Mouse (Mus musculus): Measurements from ENCODE around the gene Pias3. TPM values are rescaled to one million over a fixed set of nuclear protein-coding genes. Genes with fewer than 3 reads are reported as not detected.
"Not testable (repeated sequence)": the region's sequence is repeated elsewhere in the genome, so short reads cannot be mapped to it uniquely, and the experiment has no call there.

Pias3 gene
- polyA plus RNA-seq, 1 experiment: 45.8 TPM

DNA sequence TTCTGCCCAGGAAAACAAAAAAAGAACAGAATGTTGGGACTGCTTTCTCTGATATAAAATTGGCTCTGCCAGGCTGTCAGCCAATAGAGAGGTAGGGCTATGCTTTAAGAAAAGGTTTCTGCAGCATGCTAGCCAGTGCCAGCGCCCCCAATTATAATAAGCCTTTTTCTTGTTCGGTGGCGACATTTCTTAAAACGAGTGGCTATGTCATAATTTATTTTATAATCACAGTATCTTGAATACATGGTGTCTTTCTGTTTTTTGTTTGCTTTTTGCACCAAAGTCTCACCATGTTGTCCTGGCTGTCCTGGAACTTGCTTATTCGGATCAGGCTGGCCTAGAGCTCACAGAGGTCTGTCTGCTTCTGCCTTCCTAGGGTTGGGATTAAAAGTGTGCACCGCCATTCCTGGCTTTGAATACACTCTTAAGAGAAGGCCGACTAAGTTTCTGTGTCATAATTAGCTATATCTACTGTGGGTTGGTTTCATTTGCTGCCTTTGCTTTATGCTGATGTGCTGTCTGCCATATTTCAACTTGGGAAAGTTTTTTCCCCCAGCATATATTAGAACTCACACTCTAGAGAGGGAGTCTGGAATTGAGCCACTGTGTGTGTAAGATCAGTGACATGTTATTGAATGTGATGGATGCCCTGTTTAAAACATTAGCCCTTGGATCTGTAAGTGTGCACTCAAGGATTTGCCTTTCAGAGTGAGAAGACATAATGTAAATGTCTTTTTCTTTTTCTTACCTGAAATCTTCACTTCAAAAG is 32.6 kb downstream of the Pias3 start:
- DNase-seq (ENCODE audit: low spot score): no peak

DNA sequence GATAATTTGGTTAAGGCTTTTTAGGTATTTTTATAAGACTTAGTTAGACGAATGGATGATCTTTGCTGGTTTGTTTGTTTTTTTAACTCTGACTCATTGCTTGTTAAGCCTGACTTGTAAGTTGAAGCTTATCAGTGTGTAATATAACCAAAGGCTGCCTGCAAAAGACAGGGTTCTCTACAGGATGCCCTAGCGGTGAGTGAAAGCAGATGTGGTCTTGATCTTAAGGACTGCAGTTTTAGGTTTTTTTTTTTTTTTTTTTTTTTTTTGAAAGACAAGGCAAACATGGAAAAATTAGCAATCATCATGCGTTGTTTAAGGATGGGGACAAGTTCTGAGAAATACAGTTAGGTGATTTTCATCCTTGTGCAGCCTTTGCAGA is 33.2 kb downstream of the Pias3 start:
- no peak for DNase-seq (ENCODE audit: low spot score)

DNA sequence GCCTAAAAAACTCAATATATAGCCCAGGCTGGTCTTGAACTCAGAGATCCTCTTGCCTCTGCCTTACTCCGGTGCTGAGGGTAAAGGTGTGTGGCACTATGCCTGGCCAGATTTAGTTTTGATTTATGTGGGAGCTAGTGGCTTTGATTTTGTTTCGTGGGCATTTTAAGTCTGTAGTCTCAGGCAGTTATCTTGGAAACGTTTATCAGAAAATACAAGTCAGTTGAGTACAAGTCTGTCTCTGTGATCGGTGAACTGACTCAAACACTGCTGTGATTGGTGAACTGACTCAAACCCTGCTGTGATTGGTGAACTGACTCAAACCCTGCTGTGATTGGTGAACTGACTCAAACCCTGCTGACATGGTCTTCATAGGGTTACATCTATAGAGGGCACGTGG is 34.6 kb downstream of the Pias3 start:
- DNase-seq (ENCODE audit: low spot score): no peak

DNA sequence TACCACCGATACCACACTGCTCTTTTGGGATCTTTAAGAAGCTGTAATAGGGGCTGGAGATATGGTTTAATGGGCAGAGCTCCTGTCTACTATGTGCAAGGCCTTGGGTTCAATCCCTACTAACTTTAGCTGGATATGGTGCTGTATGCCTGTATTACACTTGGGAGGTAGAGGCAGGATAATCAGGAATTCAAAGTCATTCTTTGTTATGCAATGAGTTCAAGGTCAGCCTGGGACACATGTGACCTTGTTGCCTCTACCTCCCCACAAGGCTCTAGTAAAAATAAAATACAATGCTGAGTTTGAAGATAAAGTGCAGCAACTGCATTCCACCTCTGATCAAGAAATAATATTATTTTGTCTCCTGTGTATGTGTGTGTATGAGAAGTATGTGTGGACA is 37.8 kb downstream of the Pias3 start:
- no peak for DNase-seq (ENCODE audit: low spot score)

DNA sequence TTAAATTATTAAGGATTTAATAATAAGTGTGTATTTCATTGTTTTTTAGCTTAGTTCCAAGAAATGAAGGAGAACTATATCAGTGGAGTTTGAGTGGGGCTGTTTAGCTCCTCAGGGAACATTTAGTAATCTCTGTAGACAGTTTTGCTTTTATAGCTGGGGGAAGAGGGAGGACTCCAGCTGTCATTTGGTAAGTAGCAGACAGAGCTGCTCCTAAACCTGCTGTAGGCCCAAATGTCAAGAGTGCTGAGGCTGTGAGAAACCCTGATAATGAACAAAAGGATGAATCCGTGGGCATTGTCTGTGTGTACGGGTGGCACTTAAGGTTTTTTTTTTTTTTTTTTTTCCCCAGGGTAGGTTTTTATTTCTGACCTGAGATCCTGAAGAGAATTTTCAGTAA is 39.0 kb downstream of the Pias3 start:
- no peak for DNase-seq (ENCODE audit: low spot score)

DNA sequence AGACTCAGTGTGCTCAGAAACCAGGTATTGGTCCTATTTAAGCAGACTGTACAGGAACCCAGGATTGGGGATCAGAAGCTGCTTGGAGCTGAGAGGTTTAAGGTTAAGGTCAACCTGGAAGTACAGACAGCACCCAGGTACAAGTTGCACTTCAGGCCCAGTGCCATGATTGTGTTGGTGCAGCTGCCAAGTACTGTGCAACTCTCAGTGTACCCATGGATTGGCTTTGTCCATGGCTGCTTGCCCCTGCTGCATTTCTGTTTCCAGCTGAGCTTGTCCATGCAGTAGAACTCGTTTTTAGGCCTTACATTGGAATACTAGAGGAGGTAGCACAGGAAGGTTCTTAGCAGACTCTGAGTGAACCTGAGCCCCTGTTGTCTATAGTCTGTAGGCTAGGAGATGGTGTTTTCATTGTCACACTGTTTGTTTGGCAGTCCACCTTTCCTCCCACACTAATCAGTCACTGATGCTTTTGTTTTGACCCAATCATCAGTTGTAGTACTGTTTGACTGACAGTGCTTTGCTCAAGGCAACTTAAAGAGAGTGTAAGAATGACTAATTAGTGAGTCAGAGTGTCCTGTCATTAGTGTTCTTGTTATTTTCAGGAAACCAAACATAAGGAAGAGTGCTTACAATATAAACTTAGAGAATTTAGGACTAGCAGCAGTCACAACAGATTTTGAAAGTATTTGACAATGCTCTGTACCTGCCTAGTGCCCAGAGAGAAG is 41.0 kb downstream of the Pias3 start:
- DNase-seq (ENCODE audit: low spot score): no peak

DNA sequence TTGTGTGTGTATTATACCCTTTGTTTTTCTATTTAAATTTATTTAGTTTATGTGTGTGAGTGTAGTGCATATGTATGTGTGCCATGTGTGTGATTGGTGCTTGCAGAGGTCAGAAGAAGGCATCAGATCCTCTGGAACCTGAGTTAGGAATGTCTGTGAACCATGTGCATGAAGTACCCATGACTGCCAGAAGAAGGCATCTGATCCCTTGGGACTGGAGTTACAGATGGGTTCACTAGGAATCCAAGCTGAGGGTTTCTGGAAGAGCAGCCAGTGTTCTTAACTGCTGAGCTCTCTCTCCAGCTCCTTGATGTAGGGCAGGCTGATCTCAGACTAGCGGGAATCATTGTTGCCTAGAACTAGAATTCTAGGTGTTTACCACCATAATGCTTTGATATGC is 41.8 kb downstream of the Pias3 start:
- no peak for DNase-seq (ENCODE audit: low spot score)

DNA sequence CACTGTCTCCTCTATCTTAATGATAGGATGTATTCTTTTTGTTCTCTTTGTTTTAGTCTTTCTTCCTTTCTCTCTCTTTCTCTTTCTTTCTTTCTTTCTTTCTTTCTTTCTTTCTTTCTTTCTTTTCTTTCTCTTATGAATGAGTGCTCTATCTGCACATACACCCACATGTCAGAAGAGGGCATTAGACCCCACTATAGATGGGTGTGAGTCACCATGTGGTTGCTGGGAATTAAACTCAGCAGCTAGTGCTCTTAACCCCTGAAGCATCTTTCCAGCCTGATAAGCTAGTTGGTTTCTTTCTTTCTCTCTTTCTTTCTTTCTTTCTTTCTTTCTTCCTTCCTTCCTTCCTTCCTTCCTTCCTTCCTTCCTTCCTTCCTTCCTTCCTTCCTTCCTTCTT is 44.1 kb downstream of the Pias3 start:
- not testable (repeated sequence) for DNase-seq (ENCODE audit: low spot score)

DNA sequence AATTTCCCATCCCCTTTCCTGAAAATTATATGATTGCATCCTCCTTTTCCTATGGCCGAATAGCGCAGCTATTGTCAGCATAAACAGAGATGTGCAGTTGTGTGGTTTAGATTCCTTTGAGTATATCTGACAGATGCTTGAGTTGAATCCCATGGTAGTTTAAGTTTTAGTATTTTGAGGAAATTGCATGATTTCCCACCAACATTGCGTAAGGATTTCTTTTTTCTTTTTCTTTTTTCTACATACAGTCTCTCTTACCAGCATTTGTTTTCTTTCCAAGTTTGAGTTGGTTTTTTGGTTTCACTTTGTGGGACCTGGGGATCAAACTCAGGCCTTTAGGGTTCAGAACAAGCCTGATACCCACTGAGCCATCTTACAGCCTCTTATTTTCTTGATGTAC is 48.2 kb downstream of the Pias3 start:
- no peak for DNase-seq (ENCODE audit: low spot score)

DNA sequence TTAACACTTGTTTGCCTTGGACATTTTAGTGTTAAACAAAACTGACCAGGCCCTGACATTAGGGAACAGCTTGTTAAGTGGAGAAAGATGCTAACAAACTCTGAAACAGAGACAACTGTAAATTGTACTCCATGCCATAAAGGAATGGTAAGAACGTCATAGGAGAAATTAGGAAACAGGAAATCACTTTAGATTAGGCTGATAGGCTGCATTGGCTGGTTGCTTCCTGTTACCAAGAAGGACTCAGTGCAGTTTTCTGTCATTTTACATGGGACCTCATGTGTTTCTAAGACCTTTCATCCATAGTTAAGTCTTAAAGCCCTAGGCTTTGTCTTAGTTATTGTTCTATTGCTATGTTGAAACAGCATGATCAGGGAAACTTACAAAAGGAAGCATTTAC is 50.6 kb downstream of the Pias3 start:
- no peak for DNase-seq (ENCODE audit: low spot score)

Other genes starting within 250 kb of the Pias3 start
- gene BC107364, start 244.1 kb upstream of the Pias3 start, polyA plus RNA-seq (2012; rRNA removed): 0.15 and 0.29 TPM in 2 replicates
- 0.09 and 0.11 TPM in 2 replicates for gene Hfe2, start 171.2 kb upstream of the Pias3 start, polyA plus RNA-seq (2012; rRNA removed)
- 712 and 742 TPM in 2 replicates for gene Txnip, start 138.4 kb upstream of the Pias3 start, polyA plus RNA-seq (2012; rRNA removed)
- gene Gm16253, start 119.4 kb upstream of the Pias3 start, polyA plus RNA-seq (2012; rRNA removed): not detected in 2 replicates
- 44.4 and 59.0 TPM in 2 replicates for gene Polr3gl, start 102.2 kb upstream of the Pias3 start, polyA plus RNA-seq (2012; rRNA removed)
- 0.70 and 1.1 TPM in 2 replicates for gene Ankrd34a, start 99.7 kb upstream of the Pias3 start, polyA plus RNA-seq (2012; rRNA removed)
- gene Lix1l, start 95.2 kb upstream of the Pias3 start, polyA plus RNA-seq (2012; rRNA removed): 57.6 and 66.0 TPM in 2 replicates
- 31.0 and 41.8 TPM in 2 replicates for gene Rbm8a, start 66.5 kb upstream of the Pias3 start, polyA plus RNA-seq (2012; rRNA removed)
- 40.6 and 50.2 TPM in 2 replicates for gene Pex11b, start 61.0 kb upstream of the Pias3 start, polyA plus RNA-seq (2012; rRNA removed)
- 0.08 and 0.09 TPM in 2 replicates for gene Gm42957, start 60.9 kb upstream of the Pias3 start, polyA plus RNA-seq (2012; rRNA removed)
- 3.5 and 3.8 TPM in 2 replicates for gene Itga10, start 50.8 kb upstream of the Pias3 start, polyA plus RNA-seq (2012; rRNA removed)
- gene Ankrd35, start 26.3 kb upstream of the Pias3 start, polyA plus RNA-seq (2012; rRNA removed): 9.5 TPM in 2 replicates
- 2.5 and 2.9 TPM in 2 replicates for gene Nudt17, start 12.2 kb downstream of the Pias3 start, polyA plus RNA-seq (2012; rRNA removed)
- 32.7 and 35.8 TPM in 2 replicates for gene Polr3c, start 31.2 kb downstream of the Pias3 start, polyA plus RNA-seq (2012; rRNA removed)
- 29.3 and 31.0 TPM in 2 replicates for gene Rnf115, start 31.3 kb downstream of the Pias3 start, polyA plus RNA-seq (2012; rRNA removed)
- gene Pdzk1, start 132.9 kb downstream of the Pias3 start, polyA plus RNA-seq (2012; rRNA removed): 0.04 TPM in 1 of 2 replicates, not detected in the other
- gene Cd160, start 133.0 kb downstream of the Pias3 start, polyA plus RNA-seq (2012; rRNA removed): 0.29 and 0.78 TPM in 2 replicates
- 4.4 and 5.5 TPM in 2 replicates for gene Gja5, start 208.3 kb downstream of the Pias3 start, polyA plus RNA-seq (2012; rRNA removed)
- 10.4 and 11.5 TPM in 2 replicates for gene Gpr89, start 209.0 kb downstream of the Pias3 start, polyA plus RNA-seq (2012; rRNA removed)
- not detected in 2 replicates for gene Gja8, start 229.6 kb downstream of the Pias3 start, polyA plus RNA-seq (2012; rRNA removed)